Mouse (Mus musculus) cerebellum, postnatal 14 days (tissue): ENCODE measurements at regions not wholly inside any gene's neighbourhood (a gene's known extent, or its start where the extent isn't known, plus 50 kb on each side); places are given as distances from the start of the nearest gene placed in this dataset.

Experiments
- DNase-seq, 2 experiments: peaks; one replicate each; pipeline ENCODE4 v3.0.0; 2021; ENCODE audit warnings: mixed read lengths in 2 of 2

DNA sequence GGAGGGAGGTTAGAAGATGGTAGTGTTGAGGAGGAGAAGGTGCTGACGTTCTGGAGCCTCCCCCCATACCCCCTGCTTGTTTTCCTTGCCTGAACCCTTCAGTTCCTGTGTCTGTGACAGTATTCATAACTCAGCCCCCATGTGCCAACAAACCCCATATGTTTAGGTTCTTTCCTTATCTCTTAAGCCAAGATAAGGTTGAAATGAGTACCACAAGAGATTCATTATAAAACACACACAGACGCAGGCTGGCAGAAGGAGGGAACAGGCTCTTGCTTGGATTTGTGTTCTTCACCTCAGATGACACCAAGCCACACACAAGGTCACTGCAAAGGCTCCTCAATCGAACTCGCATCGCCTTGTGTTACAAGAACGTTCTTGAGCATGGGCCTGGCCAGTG is 162.9 kb upstream of the Arid2 start:
- no peak for DNase-seq

DNA sequence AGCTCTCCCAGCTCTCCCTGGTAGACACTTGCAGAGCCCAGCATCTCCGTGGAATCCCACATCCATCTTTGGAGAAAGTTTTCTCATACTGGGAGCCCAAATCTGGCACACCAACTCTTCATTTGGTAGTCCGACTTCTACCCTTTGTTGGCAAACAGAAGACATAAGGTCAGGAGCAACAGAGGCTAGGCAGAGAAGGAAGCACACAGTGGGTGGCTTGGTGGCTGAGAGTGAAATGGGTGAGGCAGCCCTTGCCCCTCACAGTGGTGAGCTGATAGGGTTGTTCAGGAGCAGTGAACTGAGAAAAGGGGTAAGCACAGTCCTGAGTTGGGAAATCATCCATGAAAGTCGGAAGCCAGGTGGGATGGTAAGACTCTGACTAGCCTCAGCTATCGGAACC is 157.6 kb upstream of the Arid2 start:
- no peak for DNase-seq

- no peak for DNase-seq
These were observed 156.8 kb upstream of the Arid2 start for GRCm38 (mm10) chr15:96130531-96130930.

DNA sequence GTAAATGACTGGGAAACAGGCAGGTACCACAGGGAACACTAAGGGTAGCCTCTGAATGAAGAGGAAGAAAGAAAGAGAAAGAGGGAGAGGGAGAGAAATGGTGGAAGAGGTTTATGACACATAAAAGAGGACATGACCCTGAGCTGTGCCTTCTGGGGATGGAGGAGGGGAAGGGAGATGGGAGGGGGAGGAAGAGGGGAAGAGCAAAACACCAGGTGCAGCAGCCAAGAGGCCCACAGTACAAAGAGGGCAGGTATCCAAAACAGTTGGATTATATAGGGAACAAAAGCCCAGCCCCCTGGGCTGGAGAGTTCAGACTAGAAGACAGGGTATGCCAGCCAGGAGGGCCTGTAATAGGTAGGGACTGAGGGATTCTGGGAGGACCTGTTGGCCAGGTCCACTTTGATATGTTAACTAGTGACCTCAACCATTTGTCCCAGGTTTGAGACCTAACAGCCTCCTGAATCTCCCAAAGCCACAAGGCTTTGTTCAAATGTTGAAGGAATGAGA is 155.7 kb upstream of the Arid2 start:
- no peak for DNase-seq

- DNase-seq = peak; percentile 16 to 22
These were observed 154.7 kb upstream of the Arid2 start for GRCm38 (mm10) chr15:96132636-96133035.

- DNase-seq = no peak
These were observed 152.0 kb upstream of the Arid2 start for GRCm38 (mm10) chr15:96135250-96135731.

DNA sequence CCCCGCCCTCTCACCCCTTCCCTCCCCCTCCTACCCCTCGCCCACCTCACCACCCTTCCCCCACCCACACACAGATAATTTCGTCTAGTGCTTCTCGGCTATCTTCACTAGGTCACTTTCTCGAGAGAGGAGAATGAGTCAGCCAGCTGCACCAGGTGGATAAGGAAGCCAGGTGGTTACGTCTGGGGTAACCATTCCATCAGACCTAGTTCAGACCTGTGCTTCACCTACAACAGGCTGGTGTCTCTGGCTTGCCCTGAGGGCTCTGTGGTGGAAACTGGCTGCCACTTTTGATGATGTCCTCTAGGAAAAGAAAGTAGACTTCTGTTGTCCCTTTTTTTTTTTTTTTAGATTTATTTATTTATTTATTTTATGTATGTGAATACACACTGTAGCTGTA is 151.5 kb upstream of the Arid2 start:
- DNase-seq = no peak

DNA sequence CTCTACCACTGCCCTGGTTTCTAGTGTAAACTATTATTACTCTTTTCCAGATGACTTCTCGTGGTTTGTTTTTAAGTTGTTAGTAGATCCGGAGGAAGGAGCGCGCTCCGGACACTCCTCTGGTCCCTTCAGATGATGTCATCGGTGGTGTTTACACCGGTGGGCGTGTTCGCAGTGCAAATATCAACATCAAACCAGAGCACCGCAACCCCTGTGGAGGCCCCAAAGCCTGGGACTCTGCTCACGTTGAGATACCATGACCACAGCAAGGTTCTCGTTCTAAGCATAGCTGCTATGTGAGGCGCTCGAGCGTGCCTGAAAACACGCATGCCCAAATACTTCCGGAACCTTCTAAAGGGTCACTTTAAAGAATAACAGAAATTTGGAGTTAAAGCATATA is 149.8 kb upstream of the Arid2 start:
- no peak for DNase-seq

- DNase-seq = no peak
These were observed 149.4 kb upstream of the Arid2 start for GRCm38 (mm10) chr15:96137945-96138344.

- DNase-seq = no peak
These were observed 133.8 kb upstream of the Arid2 start for GRCm38 (mm10) chr15:96153489-96153888.

DNA sequence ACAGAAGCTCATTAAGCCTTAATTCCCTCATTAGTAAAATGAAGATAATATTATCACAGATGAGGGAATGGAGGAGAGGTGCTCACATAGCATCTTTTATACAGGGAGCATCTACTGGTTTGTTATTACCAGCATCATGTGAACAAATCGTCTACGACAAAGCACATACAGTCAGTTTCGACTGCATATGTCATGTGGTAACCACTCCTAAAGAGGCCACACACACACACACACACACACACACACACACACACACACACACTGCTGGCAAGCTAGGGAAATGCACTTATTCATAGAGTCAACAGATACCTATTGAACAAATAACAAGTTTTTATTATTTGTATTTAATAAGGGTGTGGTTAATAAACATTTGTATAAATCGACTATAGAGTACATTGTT is 129.0 kb upstream of the Arid2 start:
- no peak for DNase-seq

- DNase-seq = peak; percentile 78 to 80
These were observed 122.4 kb upstream of the Arid2 start for GRCm38 (mm10) chr15:96164771-96165431.

- no peak for DNase-seq
These were observed 120.1 kb upstream of the Arid2 start for GRCm38 (mm10) chr15:96167256-96167655.

- peak in 1 of 2 experiments; percentile 42 for DNase-seq
These were observed 117.4 kb upstream of the Arid2 start for GRCm38 (mm10) chr15:96169726-96170467.

GRCm38 (mm10) chr15:96170986-96171769 is 116.1 kb upstream of the Arid2 start:
- DNase-seq = peak; percentile 53 to 56

- peak; percentile 46 to 75 for DNase-seq
These were observed 109.4 kb upstream of the Arid2 start for GRCm38 (mm10) chr15:96177911-96178310.

DNA sequence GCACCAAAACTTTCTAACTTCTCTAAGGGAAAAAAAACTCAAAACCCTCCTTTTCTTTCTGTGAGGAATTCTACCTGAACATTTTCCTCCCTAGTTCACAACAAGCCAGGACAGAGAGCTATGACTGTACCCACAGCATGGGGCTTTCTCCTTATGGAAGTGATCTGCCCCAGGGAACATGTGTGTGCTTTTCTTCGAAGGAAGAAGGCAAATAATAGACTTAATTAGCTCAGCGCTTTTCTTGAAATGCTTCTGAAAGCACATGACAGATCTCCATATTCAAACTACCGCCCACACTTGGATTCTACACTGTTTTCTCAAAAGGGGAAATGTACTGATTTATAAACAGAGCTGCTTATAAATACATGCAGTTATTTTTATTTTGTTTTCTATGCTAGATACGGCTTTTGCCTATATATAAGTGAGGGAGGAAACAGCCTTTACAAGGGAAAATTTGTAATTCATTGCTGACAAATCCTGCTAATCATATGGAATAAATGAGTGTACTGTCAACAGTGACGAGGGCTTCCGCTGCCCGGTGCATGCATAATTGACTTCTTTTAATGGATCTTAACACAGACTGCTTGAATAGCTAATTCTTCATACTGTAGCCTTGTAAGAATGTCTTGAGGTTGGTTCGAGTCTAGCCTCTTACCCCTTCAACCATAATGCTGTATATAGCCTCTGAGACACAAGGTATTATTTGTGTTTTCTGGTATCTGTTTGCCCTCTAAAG is 108.8 kb upstream of the Arid2 start:
- DNase-seq = no peak

DNA sequence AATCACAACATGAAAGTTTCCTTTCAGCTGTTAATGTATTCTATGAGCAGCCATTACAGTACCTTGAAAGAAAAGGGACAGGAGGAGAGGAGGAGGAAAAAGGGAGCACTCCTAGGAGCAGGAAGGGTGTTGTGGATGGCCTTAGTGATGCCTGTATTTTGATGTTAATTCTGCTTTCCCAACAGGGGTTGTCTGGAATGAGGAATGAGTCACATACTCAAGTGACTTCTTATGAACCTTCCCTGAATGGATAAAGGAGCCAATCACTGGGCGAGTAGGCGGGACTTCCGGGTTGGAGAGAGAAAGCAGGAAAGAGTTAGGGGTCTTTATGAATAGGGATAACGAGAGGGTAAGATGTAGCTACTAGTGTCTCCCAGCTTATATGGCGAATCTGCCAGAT is 107.8 kb upstream of the Arid2 start:
- no peak for DNase-seq

DNA sequence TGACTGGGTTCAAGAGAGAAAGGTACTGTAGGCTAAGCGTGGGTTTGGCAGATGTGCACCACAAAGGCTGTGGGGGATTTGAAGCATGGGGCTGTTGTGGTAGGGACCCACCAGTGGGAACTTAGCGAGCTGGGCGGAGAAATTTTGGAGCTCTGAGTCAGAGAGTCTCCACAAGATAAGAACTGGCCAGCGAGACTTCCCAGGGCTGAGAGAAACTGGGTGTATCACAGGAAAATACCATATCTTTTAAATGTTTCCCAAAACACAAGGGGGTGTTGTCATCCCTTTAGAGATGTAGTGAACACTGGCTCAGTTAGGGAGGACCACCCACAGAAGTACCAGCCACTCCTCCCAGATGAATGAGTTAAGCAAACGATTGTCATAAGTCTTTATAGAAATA is 107.3 kb upstream of the Arid2 start:
- no peak for DNase-seq

DNA sequence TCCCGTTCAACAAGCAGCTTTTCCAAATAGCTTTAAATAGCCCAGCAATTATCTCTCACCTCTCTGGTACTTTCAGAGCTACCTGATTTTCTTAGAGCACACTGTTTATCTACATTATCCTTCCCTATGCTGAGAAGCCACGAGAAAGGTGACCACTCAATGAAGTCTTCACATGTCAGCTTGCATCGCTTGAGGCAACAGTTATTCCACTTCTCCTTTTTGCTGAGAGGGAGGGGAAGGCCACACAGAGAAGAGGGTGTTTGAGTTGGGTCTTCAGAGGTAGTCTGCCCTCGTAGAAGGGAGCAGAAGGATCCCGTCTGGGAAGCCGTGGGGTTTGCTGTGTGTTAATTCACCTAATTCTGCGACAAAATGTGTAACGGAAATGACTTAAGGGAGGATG is 106.3 kb upstream of the Arid2 start:
- no peak for DNase-seq

- no peak for DNase-seq
These were observed 105.0 kb upstream of the Arid2 start for GRCm38 (mm10) chr15:96182313-96182712.

DNA sequence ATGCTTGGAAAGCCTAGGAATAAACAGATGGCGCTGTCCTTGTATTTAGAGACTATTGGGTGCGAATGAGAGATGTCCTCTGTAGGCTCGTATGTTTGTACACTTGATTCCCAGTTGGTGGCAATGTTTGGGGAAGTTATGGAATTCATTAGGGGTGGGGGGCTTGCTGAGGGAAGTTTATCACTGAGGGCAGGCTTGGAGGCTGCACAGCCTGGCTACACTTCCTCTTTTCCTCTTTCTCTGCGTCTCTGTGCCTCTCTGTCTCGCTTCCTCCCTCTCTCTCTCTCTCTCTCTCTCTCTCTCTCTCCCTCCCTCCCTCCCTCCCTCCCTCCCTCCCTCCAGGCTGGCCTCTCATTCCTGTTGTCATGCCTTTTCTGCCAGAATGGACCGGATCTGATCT is 104.2 kb upstream of the Arid2 start:
- no peak for DNase-seq

DNA sequence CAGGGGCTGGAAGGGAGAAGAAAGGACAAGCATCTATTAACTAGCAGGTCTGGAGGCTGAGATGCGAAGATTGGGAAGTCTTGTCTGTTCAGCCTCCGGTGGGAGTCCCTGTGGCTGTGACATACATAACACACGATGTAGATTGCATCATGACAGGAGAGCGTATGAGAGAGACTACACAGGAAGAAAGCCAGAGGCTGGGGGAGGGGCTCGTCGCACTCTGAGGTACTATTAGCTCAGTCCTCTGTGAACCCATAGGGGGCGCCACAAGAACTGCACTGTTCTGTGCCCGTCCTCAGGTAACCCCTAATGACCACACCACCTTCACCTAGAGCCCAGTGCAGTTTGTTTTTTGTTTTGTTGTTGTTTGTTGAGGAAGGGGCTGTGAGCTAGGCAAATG is 102.7 kb upstream of the Arid2 start:
- peak in 1 of 2 experiments; percentile 70 for DNase-seq
